Mouse (Mus musculus) hindbrain, embryonic 14.5 days (tissue): ENCODE results near the gene Emp1. TPM values are rescaled to one million over a fixed set of nuclear protein-coding genes. Genes with fewer than 3 reads are reported as not detected.

ENCODE experiments used
- ATAC-seq: fragments of 200-750 bp; cut with Nextera tagmentation; 2 replicates; pipeline ENCODE4 v1.8.0; 2017; ENCODE audit warnings: moderate number of reproducible peaks, mild to moderate bottlenecking, moderate TSS enrichment, moderate library complexity; ENCODE audit not compliant: low FRiP score
- DNase-seq: peaks from one replicate; pipeline ENCODE4 v3.0.0-alpha.2; 2015; ENCODE audit warnings: low spot score
- H3K27ac ChIP-seq: fragments of 300-500 bp; sonication (generic); 2 replicates; pipeline ENCODE4 v1.5.1; 2014; ENCODE audit warnings: mild to moderate bottlenecking, moderate library complexity
- H3K27me3 ChIP-seq: fragments of 300-500 bp; sonication (generic); 2 replicates; pipeline ENCODE4 v1.6.1; 2014; ENCODE audit warnings: mild to moderate bottlenecking, low read length, mixed read lengths; ENCODE audit not compliant: control insufficient read depth, insufficient read depth
- H3K36me3 ChIP-seq: fragments of 300-500 bp; sonication (generic); replicated peaks from 2 replicates; pipeline ENCODE4 v1.6.1; 2014; ENCODE audit not compliant: control insufficient read depth, insufficient read depth
- H3K4me1 ChIP-seq: fragments of 300-500 bp; sonication (generic); replicated peaks from 2 replicates; pipeline ENCODE4 v1.6.1; 2014; ENCODE audit warnings: antibody characterized with exemption, low read length, mixed read lengths; ENCODE audit not compliant: control insufficient read depth, insufficient read depth
- H3K4me2 ChIP-seq: fragments of 300-500 bp; sonication (generic); replicated peaks from 2 replicates; pipeline ENCODE4 v1.6.1; 2014; ENCODE audit warnings: mild to moderate bottlenecking, moderate library complexity
- H3K4me3 ChIP-seq: fragments of 300-500 bp; sonication (generic); replicated peaks from 2 replicates; pipeline ENCODE4 v1.5.1; 2014; ENCODE audit warnings: mild to moderate bottlenecking, low read length
- H3K9ac ChIP-seq: fragments of 300-500 bp; sonication (generic); 2 replicates; pipeline ENCODE4 v1.6.1; 2014
- H3K9me3 ChIP-seq: fragments of 300-500 bp; sonication (generic); 2 replicates; pipeline ENCODE4 v1.6.1; 2016; ENCODE audit warnings: low read length; ENCODE audit not compliant: control insufficient read depth
- WGBS: fragments of 180-500 bp; shearing (Covaris S2); extraction: QIAGEN DNeasy Blood & Tissue Kit; methylation state at CpG from one replicate; pipeline ENCODE4 v1.1.7; 2014; 5-methylcytosine and 5-hydroxymethylcytosine counted together
- polyA plus RNA-seq: library from polyadenylated mRNA; unstranded; fragments of >200 nt; fragmentation: Nextera tagmentation; extraction: Ambion mirVana; gene quantifications from 2 replicates; pipeline ENCODE4 v1.2.1, GENCODE M21; 2014

Emp1 gene
- polyA plus RNA-seq, 1 experiment from 2014 or later: 4.9 TPM

DNA sequence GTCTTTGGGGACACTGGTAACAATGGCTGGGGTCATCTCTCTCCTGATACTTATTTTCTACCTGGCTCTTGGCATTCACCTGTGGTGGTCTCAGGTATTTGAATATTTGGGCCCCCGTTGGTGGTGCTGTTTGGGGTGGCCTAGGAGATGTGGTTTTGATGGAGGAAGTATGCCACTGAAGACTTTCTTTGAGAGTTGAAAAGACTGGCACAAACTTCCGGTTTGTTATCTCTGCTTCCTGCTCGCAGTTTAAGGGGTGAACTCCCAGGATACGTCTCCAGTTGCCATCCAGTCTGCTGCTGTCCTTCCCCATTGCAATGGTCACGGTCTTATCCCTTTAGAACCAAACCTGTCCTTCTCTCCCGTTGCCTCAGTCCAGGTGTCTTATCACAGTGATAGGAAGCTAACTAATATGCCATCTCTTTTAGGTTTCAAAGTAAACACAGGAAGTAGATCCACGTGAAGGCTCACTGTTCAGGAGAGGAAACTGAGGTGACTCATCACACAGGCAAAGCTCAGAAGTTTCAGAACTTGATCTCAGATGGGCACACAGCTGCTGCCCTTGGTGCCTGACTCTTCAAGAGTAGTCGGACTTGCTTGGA is 56.0 kb downstream of the Emp1 start:
- Histone ChIP-seq H3K27me3 (no peaks in the 10 kb centered on the region), H3K9ac (no peak overlapping the region), H3K27ac (no peak overlapping the region), H3K4me3 (no peak overlapping the region), H3K9me3 (0 out of 2 replicates have a peak, but pooled peaks cover 8% of the 10 kb centered on the region), H3K36me3 (no peaks in the 10 kb centered on the region), H3K4me2 (no peak overlapping the region), H3K4me1 (no peaks in the 10 kb centered on the region)
- 87% methylated on average over 8 of the region's 8 CpGs for whole genome bisulfite sequencing
- ATAC-seq: no peak
- no peak for DNase-seq

DNA sequence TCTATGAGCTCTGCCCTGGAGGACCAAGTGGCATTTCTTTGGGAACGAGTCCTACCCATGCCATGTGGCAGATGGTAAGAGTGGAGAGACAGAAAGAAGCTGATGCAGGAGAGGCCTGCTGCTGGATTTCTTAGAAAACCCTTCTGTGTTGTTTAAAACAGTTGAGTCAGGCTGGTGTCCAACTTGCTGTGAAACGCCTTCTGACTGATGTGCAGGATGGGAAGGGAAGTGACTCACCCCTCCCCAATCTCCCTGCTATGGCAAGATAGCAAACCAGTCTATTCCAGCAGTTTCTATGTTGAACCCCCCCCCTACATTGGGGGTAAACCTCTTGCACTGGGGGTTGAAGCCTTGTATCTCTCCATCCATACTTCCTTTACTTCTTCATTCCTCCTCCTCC is 65.9 kb downstream of the Emp1 start:
- 81% methylated on average over 2 of the region's 2 CpGs for WGBS
- H3K4me1 ChIP-seq: no peaks in the 10 kb centered on the region
- no peak for DNase-seq
- no peak overlapping the region for H3K4me2 ChIP-seq
- no peaks in the 10 kb centered on the region for H3K27me3 ChIP-seq
- no peak overlapping the region for H3K9ac ChIP-seq
- no peaks in the 10 kb centered on the region for H3K36me3 ChIP-seq
- H3K9me3 ChIP-seq: 0 out of 2 replicates have a peak, but pooled peaks cover 5% of the 10 kb centered on the region
- ATAC-seq: no peak
- H3K27ac ChIP-seq: no peak overlapping the region
- H3K4me3 ChIP-seq: no peak overlapping the region

DNA sequence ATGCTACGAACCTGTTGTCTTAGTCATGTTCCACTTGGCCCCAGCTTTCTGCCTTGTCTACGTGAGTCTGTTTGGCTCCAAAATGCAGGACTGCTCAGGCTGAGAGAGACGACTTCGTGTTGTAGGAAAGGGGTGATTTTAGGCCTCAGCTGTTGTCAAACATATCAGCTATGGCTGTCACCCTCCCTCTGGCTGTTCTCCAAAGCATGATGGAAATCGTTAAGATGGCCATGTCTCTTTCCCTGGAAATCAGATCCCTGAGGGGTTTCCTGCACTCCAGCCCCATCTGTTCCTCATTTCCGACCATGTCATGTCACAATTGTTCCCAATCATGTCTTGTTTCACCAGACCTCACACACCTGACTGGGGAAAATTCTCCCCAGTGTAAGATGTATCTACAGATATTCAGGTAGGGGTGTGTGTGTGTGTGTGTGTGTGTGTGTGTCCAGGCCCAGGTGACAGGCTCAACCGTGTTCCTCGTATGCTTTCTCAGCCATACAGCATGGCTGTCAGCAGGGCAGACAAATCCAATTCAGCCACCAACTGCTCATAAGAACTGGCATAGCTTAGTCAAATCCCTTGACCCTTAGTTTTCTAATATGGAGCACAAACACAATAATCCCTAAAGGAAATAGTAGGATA is 67.0 kb downstream of the Emp1 start:
- Histone ChIP-seq H3K9me3 (no peaks in the 10 kb centered on the region), H3K4me1 (no peaks in the 10 kb centered on the region), H3K4me3 (no peak overlapping the region), H3K27ac (no peak overlapping the region), H3K36me3 (no peaks in the 10 kb centered on the region), H3K4me2 (no peak overlapping the region), H3K9ac (no peak overlapping the region), H3K27me3 (no peaks in the 10 kb centered on the region)
- ATAC-seq (peak; percentile 43; the same call in 1 of the 2 replicates), DNase-seq (peak; percentile 55)
- 46% methylated on average over 8 of the region's 8 CpGs for WGBS

- 88% methylated on average over 8 of the region's 8 CpGs for WGBS
- no peaks in the 10 kb centered on the region for H3K27me3 ChIP-seq
- no peak overlapping the region for H3K4me2 ChIP-seq
- no peak overlapping the region for H3K9ac ChIP-seq
- H3K9me3 ChIP-seq: no peaks in the 10 kb centered on the region
- no peaks in the 10 kb centered on the region for H3K4me1 ChIP-seq
- no peak overlapping the region for H3K27ac ChIP-seq
- no peak overlapping the region for H3K4me3 ChIP-seq
- no peak for DNase-seq
- no peaks in the 10 kb centered on the region for H3K36me3 ChIP-seq
- ATAC-seq: no peak
Observed at GRCm38 (mm10) chr6:135430441-135430970, 68.2 kb downstream of the Emp1 start.

Other genes with a start within 250 kb of the Emp1 start
- gene Gprc5d, start 244.3 kb upstream of the Emp1 start, polyA plus RNA-seq: not detected in 2 replicates
- gene Fam234b, start 164.6 kb upstream of the Emp1 start, polyA plus RNA-seq: 117 and 126 TPM in 2 replicates
- gene Hebp1, start 164.5 kb upstream of the Emp1 start, polyA plus RNA-seq: 3.1 and 3.3 TPM in 2 replicates
- gene Gsg1, start 108.2 kb upstream of the Emp1 start, polyA plus RNA-seq: 0.15 and 0.31 TPM in 2 replicates
- gene Pbp2, start 52.1 kb upstream of the Emp1 start, polyA plus RNA-seq: 0.16 and 0.31 TPM in 2 replicates